Mouse (Mus musculus) neural tube, embryonic 10.5 days (tissue): ENCODE measurements around the gene Lypd6b.

ENCODE experiments used
- DNase-seq: peaks from one replicate; pipeline ENCODE4 v3.0.0-alpha.2; 2017; ENCODE audit warnings: low spot score; ENCODE audit errors: extremely low spot score

Gene Lypd6b

GRCm38 (mm10) chr2:49938246-49938645, 150.8 kb downstream of the Lypd6b start:
- no peak for DNase-seq

- DNase-seq: no peak
These were observed 152.9 kb downstream of the Lypd6b start for GRCm38 (mm10) chr2:49940372-49940771.

GRCm38 (mm10) chr2:49942100-49942499, 154.6 kb downstream of the Lypd6b start:
- no peak for DNase-seq

- DNase-seq: no peak
These were observed 164.2 kb downstream of the Lypd6b start for GRCm38 (mm10) chr2:49951681-49952080.

- DNase-seq: no peak
These were observed 165.3 kb downstream of the Lypd6b start for GRCm38 (mm10) chr2:49952632-49953293.

GRCm38 (mm10) chr2:49957449-49957848, 170.0 kb downstream of the Lypd6b start:
- no peak for DNase-seq

- DNase-seq: no peak
These were observed 174.5 kb downstream of the Lypd6b start for GRCm38 (mm10) chr2:49961991-49962390.

- DNase-seq: no peak
These were observed 177.4 kb downstream of the Lypd6b start for GRCm38 (mm10) chr2:49964899-49965298.

- no peak for DNase-seq
These were observed 180.3 kb downstream of the Lypd6b start for GRCm38 (mm10) chr2:49967748-49968147.

- no peak for DNase-seq
These were observed 183.5 kb downstream of the Lypd6b start for GRCm38 (mm10) chr2:49970990-49971389.

- no peak for DNase-seq
These were observed 191.1 kb downstream of the Lypd6b start for GRCm38 (mm10) chr2:49978606-49979005.

- DNase-seq: no peak
These were observed 192.5 kb downstream of the Lypd6b start for GRCm38 (mm10) chr2:49979991-49980390.

GRCm38 (mm10) chr2:49983021-49983420, 195.5 kb downstream of the Lypd6b start:
- DNase-seq: no peak

- DNase-seq: no peak
These were observed 197.3 kb downstream of the Lypd6b start for GRCm38 (mm10) chr2:49984780-49985179.

- no peak for DNase-seq
These were observed 208.4 kb downstream of the Lypd6b start for GRCm38 (mm10) chr2:49995841-49996240.

GRCm38 (mm10) chr2:49997216-49997615, 209.7 kb downstream of the Lypd6b start:
- no peak for DNase-seq
